ENCODE assay signal across 10 mouse cellular contexts in genomic region chr7:64058282-64058872, GRCm38 (mm10).
DNase-seq lines count a peak whose midpoint lies in the region; ATAC-seq and TF ChIP-seq lines count a peak whose summit lies in the region.
"Had no signal": no experiment of that assay in that cellular context is flagged by ENCODE, and none has a peak within 500 bp of the region (broad histone marks: within the 10 kb centered on the region; RNA-seq: fewer than 3 reads in every experiment).

No protein-coding gene starts in this region.

- no peaks in the 10 kb centered on the region for H3K27me3 ChIP-seq in heart, adult 2 months (ENCODE audit: control insufficient read depth, insufficient read depth, low read length)
- H3K27me3 ChIP-seq in midbrain, embryonic 14.5 days (ENCODE audit: control insufficient read depth, insufficient read depth, low read length), result no peaks in the 10 kb centered on the region
- H3K27me3 ChIP-seq in midbrain, embryonic 15.5 days (replicated peaks), result no peaks in the 10 kb centered on the region
- H3K27me3 ChIP-seq in intestine, postnatal 0 days (replicated peaks; ENCODE audit: control insufficient read depth, insufficient read depth, low read length), result no peaks in the 10 kb centered on the region
- H3K27me3 ChIP-seq: neural tube, embryonic 13.5 days had no signal

- no peaks in the 10 kb centered on the region for H3K9me3 ChIP-seq in midbrain, embryonic 14.5 days (ENCODE audit: control insufficient read depth, low read length)
- H3K9me3 ChIP-seq in midbrain, embryonic 15.5 days, result no peaks in the 10 kb centered on the region
- H3K9me3 ChIP-seq in intestine, postnatal 0 days (ENCODE audit: control insufficient read depth), result no peaks in the 10 kb centered on the region
- H3K9me3 ChIP-seq: neural tube, embryonic 13.5 days had no signal

- TF ChIP-seq POLR2A in heart, adult 2 months (IDR thresholded peaks at IDR 0.05; ENCODE audit: insufficient read depth, low read depth, low read length), result no peak

- H3K79me2 ChIP-seq in heart, adult 2 months (replicated peaks; ENCODE audit: control insufficient read depth, insufficient read depth, low read length), result no peaks in the 10 kb centered on the region

- no peak overlapping the region for H3K4me2 ChIP-seq in midbrain, embryonic 14.5 days (ENCODE audit: low read length)
- no peak overlapping the region for H3K4me2 ChIP-seq in midbrain, embryonic 15.5 days
- H3K4me2 ChIP-seq in intestine, postnatal 0 days (replicated peaks; ENCODE audit: low read depth), result peak overlapping the region; percentile 44
- H3K4me2 ChIP-seq: neural tube, embryonic 13.5 days had no signal

- intact Hi-C loops in heart, adult 2 months (cut with DNase I), result loop anchor here (5.0 kb wide), 1 partner anchor 116 kb away; no protein-coding TSS in a partner anchor

- ATAC-seq in midbrain, embryonic 14.5 days (ENCODE audit: low FRiP score, low TSS enrichment), result no peak
- no peak for ATAC-seq in midbrain, embryonic 15.5 days (replicated peaks)
- ATAC-seq in intestine, postnatal 0 days, result peak; percentile 8; the same call in 1 of the 2 replicates

- TF ChIP-seq CTCF in heart, adult 2 months (IDR thresholded peaks at IDR 0.05), result no peak
- no peak for TF ChIP-seq CTCF in intestine, postnatal 0 days (IDR thresholded peaks at IDR 0.05; ENCODE audit: low read depth)

- no peak overlapping the region for H3K9ac ChIP-seq in heart, adult 2 months (ENCODE audit: low read depth, low read length)
- 0 out of 2 replicates have a peak overlapping the region, but pooled peaks have one; percentile 3 for H3K9ac ChIP-seq in midbrain, embryonic 14.5 days (replicated peaks; ENCODE audit: low read length)
- H3K9ac ChIP-seq in midbrain, embryonic 15.5 days, result no peak overlapping the region
- no peak overlapping the region for H3K9ac ChIP-seq in intestine, postnatal 0 days (ENCODE audit: low read depth, low read length)
- H3K9ac ChIP-seq: neural tube, embryonic 13.5 days had no signal

- no peak for TF ChIP-seq EP300 in heart, adult 2 months (IDR thresholded peaks at IDR 0.05; ENCODE audit: insufficient read depth, low read depth, low read length)

- no peak for DNase-seq in heart, adult 2 months
- DNase-seq in heart, postnatal 4 days, result no peak
- no peak for DNase-seq in midbrain, embryonic 14.5 days
- DNase-seq in thymus, postnatal 25 days, result peak; percentile 47
- no peak for DNase-seq in cerebellum, postnatal 10 days
- DNase-seq in adrenal gland, postnatal 14 days, result no peak
- DNase-seq: cerebellum, postnatal 36 days had no signal

- peaks cover 7% of the 10 kb centered on the region for H3K4me1 ChIP-seq in heart, adult 2 months (ENCODE audit: control insufficient read depth, insufficient read depth, low read length)
- no peaks in the 10 kb centered on the region for H3K4me1 ChIP-seq in midbrain, embryonic 14.5 days (ENCODE audit: control insufficient read depth, insufficient read depth, low read length)
- no peaks in the 10 kb centered on the region for H3K4me1 ChIP-seq in midbrain, embryonic 15.5 days
- H3K4me1 ChIP-seq in intestine, postnatal 0 days (replicated peaks; ENCODE audit: control insufficient read depth, insufficient read depth, low read length), result no peaks in the 10 kb centered on the region

- no peak overlapping the region for H3K4me3 ChIP-seq in heart, adult 2 months
- H3K4me3 ChIP-seq in midbrain, embryonic 14.5 days (replicated peaks; ENCODE audit: low read depth, low read length), result no peak overlapping the region
- no peak overlapping the region for H3K4me3 ChIP-seq in midbrain, embryonic 15.5 days
- no peak overlapping the region for H3K4me3 ChIP-seq in intestine, postnatal 0 days (ENCODE audit: low read depth, low read length)
- H3K4me3 ChIP-seq: neural tube, embryonic 13.5 days had no signal

- WGBS in heart, adult 2 months, result 38% methylated on average over 4 of the region's 4 CpGs
- 42% methylated on average over 4 of the region's 4 CpGs for WGBS in midbrain, embryonic 14.5 days
- WGBS in midbrain, embryonic 15.5 days, result 29% methylated on average over 4 of the region's 4 CpGs
- WGBS in intestine, postnatal 0 days, result 42% methylated on average over 4 of the region's 4 CpGs

- H3K27ac ChIP-seq in heart, adult 2 months, result peak overlapping the region; percentile 12; the same call in 1 of the 2 replicates
- no peak overlapping the region for H3K27ac ChIP-seq in midbrain, embryonic 14.5 days (replicated peaks; ENCODE audit: low read depth, low read length)
- no peak overlapping the region for H3K27ac ChIP-seq in midbrain, embryonic 15.5 days
- H3K27ac ChIP-seq in intestine, postnatal 0 days (ENCODE audit: low read depth, low read length), result 0 out of 2 replicates have a peak overlapping the region, but pooled peaks have one; percentile 21
- H3K27ac ChIP-seq: neural tube, embryonic 13.5 days had no signal

- no peaks in the 10 kb centered on the region for H3K36me3 ChIP-seq in heart, adult 2 months (ENCODE audit: control insufficient read depth, insufficient read depth, low read length)
- no peaks in the 10 kb centered on the region for H3K36me3 ChIP-seq in midbrain, embryonic 14.5 days (ENCODE audit: control insufficient read depth, insufficient read depth, low read length)
- no peaks in the 10 kb centered on the region for H3K36me3 ChIP-seq in midbrain, embryonic 15.5 days (replicated peaks)
- no peaks in the 10 kb centered on the region for H3K36me3 ChIP-seq in intestine, postnatal 0 days (ENCODE audit: control insufficient read depth, insufficient read depth)
- H3K36me3 ChIP-seq: neural tube, embryonic 13.5 days had no signal

Comparison
In these comparisons a context has a peak if more than half of its experiments do, and no peak if none do; other contexts are left out.
1. H3K27ac ChIP-seq: peak in heart, adult 2 months (single experiment) and intestine, postnatal 0 days (single experiment); none in midbrain, embryonic 14.5 days (single experiment) and midbrain, embryonic 15.5 days (single experiment).